21 mouse cellular contexts compared by ENCODE assay signal in the genomic region with DNA sequence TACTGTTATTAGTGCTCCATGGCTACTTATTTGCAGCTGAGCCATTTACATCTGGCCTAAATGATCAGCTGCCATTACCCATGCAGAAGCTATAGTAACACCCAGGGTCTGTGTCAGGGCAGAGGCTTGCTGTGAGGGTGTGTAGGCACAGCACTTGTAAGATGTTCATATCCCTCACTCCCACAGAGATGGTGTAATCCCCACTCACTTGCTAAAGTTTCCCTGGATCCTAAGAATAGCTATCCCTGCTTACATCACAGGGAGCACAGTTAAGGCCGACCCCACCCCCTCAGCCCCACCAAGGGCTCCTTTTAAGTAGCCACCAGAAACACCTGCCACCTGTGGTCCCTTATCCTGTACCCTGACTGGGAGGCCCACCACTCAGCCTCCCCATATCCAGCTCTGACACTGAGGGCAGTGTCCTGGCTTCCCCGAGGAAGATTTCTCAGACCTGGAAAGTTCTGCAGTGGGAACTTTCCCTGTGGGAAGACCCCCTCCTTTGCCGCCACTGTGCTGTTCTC.
A peak's percentile ranks its signal among the peaks of the same experiment; 100 is the strongest.
DNase-seq lines count a peak whose midpoint lies in the region; ATAC-seq lines count a peak whose summit lies in the region.
"Had no signal": no experiment of that assay in that cellular context is flagged by ENCODE, and none has a peak within 500 bp of the region (broad histone marks: within the 10 kb centered on the region; RNA-seq: fewer than 3 reads in every experiment).

No protein-coding gene starts in this region.

- no peak overlapping the region for H3K4me3 ChIP-seq in heart, embryonic 13.5 days
- no peak overlapping the region for H3K4me3 ChIP-seq in kidney, embryonic 14.5 days (ENCODE audit: low read length)
- H3K4me3 ChIP-seq: embryonic facial prominence, embryonic 15.5 days; limb, embryonic 13.5 days; liver, embryonic 12.5 days; midbrain, embryonic 13.5 days; neural tube, embryonic 12.5 days had no signal

- H3K4me1 ChIP-seq in heart, embryonic 13.5 days = peaks cover 60% of the 10 kb centered on the region
- H3K4me1 ChIP-seq in kidney, embryonic 14.5 days (ENCODE audit: control insufficient read depth, insufficient read depth, low read length) = peaks cover 25% of the 10 kb centered on the region
- H3K4me1 ChIP-seq: liver, embryonic 12.5 days had no signal

- 46% methylated on average over 3 of the region's 3 CpGs for WGBS in heart, embryonic 13.5 days
- 50% methylated on average over 3 of the region's 3 CpGs for WGBS in kidney, embryonic 14.5 days

- peak overlapping the region; percentile 59 for H3K9ac ChIP-seq in heart, embryonic 13.5 days
- no peak overlapping the region for H3K9ac ChIP-seq in kidney, embryonic 14.5 days (ENCODE audit: low read depth, low read length)
- H3K9ac ChIP-seq: embryonic facial prominence, embryonic 15.5 days; limb, embryonic 13.5 days; liver, embryonic 12.5 days; midbrain, embryonic 13.5 days; neural tube, embryonic 12.5 days had no signal

- H3K27me3 ChIP-seq in heart, embryonic 13.5 days (replicated peaks) = no peaks in the 10 kb centered on the region
- no peaks in the 10 kb centered on the region for H3K27me3 ChIP-seq in kidney, embryonic 14.5 days (ENCODE audit: control insufficient read depth, insufficient read depth, low read length)
- H3K27me3 ChIP-seq: embryonic facial prominence, embryonic 15.5 days; limb, embryonic 13.5 days; liver, embryonic 12.5 days; midbrain, embryonic 13.5 days; neural tube, embryonic 12.5 days had no signal

- H3K4me2 ChIP-seq in heart, embryonic 13.5 days = no peak overlapping the region
- no peak overlapping the region for H3K4me2 ChIP-seq in kidney, embryonic 14.5 days (replicated peaks; ENCODE audit: low read depth, low read length)
- H3K4me2 ChIP-seq: embryonic facial prominence, embryonic 15.5 days; liver, embryonic 12.5 days; midbrain, embryonic 13.5 days; neural tube, embryonic 12.5 days had no signal

- ATAC-seq in frontal cortex, adult (ENCODE audit: low TSS enrichment) = peak; percentile 17; the same call in 1 of the 2 replicates
- ATAC-seq in heart, embryonic 13.5 days (ENCODE audit: extremely low read depth, insufficient number of reproducible peaks, low FRiP score, low TSS enrichment) = no peak
- ATAC-seq in kidney, embryonic 14.5 days (ENCODE audit: low FRiP score, low TSS enrichment) = 0 out of 2 replicates have a peak, but pooled peaks have one; percentile 24
- ATAC-seq: CD4-positive, CD25-positive, alpha-beta regulatory T cell, adult 4 months; forebrain, embryonic 14.5 days; liver, embryonic 12.5 days; midbrain, embryonic 13.5 days had no signal

- no peaks in the 10 kb centered on the region for H3K9me3 ChIP-seq in heart, embryonic 13.5 days
- no peaks in the 10 kb centered on the region for H3K9me3 ChIP-seq in kidney, embryonic 14.5 days (ENCODE audit: control insufficient read depth, low read length)
- H3K9me3 ChIP-seq: embryonic facial prominence, embryonic 15.5 days; limb, embryonic 13.5 days; liver, embryonic 12.5 days; midbrain, embryonic 13.5 days; neural tube, embryonic 12.5 days had no signal

- no peaks in the 10 kb centered on the region for H3K36me3 ChIP-seq in heart, embryonic 13.5 days
- no peaks in the 10 kb centered on the region for H3K36me3 ChIP-seq in kidney, embryonic 14.5 days (ENCODE audit: control insufficient read depth, insufficient read depth, low read length)
- H3K36me3 ChIP-seq: embryonic facial prominence, embryonic 15.5 days; limb, embryonic 13.5 days; liver, embryonic 12.5 days; midbrain, embryonic 13.5 days; neural tube, embryonic 12.5 days had no signal

- peak overlapping the region; percentile 71 for H3K27ac ChIP-seq in heart, embryonic 13.5 days (replicated peaks)
- H3K27ac ChIP-seq in kidney, embryonic 14.5 days (ENCODE audit: low read depth, low read length) = no peak overlapping the region
- H3K27ac ChIP-seq: embryonic facial prominence, embryonic 15.5 days; limb, embryonic 13.5 days; liver, embryonic 12.5 days; midbrain, embryonic 13.5 days; neural tube, embryonic 12.5 days had no signal

- DNase-seq in frontal cortex, postnatal 36 days (ENCODE audit: low spot score in 2 of 2) = no peak
- DNase-seq in heart, postnatal 4 days = no peak
- no peak for DNase-seq in kidney, adult 18-20 months
- DNase-seq in 3134 (ENCODE audit: extremely low read depth, insufficient read length, low spot score) = peak; percentile 54
- no peak for DNase-seq in urinary bladder, postnatal 10 days (ENCODE audit: low spot score)
- DNase-seq: cerebellum, adult 11 months; cerebellum, adult 9-11 months; gastrocnemius, postnatal 25 days; kidney, adult 2 months; right cerebral cortex, postnatal 4 days; thymus, postnatal 14 days had no signal
